Mouse (Mus musculus): ENCODE results near the gene Serpina5.

- TF ChIP-seq CTCF (conservative IDR thresholded peaks at IDR 0.05; ENCODE audit: insufficient read depth, insufficient read length, low read depth, low read length) (no peak), POLR2A (IDR thresholded peaks at IDR 0.05; ENCODE audit: low read depth, low read length) (no peak)
These were observed 23.1 kb downstream of the Serpina5 start for GRCm38 (mm10) chr12:104123996-104124395.

Measured in kidney, adult 2 months (tissue).